Mouse (Mus musculus): ENCODE data around the gene Cyp2d11. TPM values are rescaled to one million over a fixed set of nuclear protein-coding genes. Genes with fewer than 3 reads are reported as not detected.
A peak's percentile ranks its signal among the peaks of the same experiment; 100 is the strongest.
"Not testable (repeated sequence)": the region's sequence is repeated elsewhere in the genome, so short reads cannot be mapped to it uniquely, and the experiment has no call there.

Gene Cyp2d11
- under 1 TPM in 1 of 2 experiments, not detected in 1; 0.27 TPM for total RNA-seq (2021)

DNA sequence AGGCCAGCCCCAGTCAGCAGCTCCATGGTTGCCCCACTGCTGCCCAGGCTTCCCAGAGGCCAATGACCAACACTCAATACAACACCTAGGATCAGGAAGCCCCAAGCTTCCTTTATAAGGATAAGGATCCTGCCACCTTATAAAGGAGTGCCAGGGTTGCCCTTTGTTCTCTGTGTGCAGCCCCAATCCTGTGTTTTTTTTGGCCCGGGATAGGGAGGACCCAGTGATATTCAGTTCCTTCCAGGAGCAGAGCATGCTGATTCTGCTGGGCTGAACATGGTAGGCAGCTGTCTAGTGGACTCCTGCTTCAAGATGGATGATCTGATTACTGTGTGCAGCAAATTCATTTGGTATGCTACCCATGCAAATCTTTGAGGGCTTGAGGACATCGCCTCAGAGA is at the start of gene Cyp2d11:
Cyp2d11 (minus strand) TSS at position 101 of the 400 bp plus-strand sequence.
- intact Hi-C loops (cut with DNase I); DNase-seq (ENCODE audit: low spot score in 2 of 2): not testable (repeated sequence)

DNA sequence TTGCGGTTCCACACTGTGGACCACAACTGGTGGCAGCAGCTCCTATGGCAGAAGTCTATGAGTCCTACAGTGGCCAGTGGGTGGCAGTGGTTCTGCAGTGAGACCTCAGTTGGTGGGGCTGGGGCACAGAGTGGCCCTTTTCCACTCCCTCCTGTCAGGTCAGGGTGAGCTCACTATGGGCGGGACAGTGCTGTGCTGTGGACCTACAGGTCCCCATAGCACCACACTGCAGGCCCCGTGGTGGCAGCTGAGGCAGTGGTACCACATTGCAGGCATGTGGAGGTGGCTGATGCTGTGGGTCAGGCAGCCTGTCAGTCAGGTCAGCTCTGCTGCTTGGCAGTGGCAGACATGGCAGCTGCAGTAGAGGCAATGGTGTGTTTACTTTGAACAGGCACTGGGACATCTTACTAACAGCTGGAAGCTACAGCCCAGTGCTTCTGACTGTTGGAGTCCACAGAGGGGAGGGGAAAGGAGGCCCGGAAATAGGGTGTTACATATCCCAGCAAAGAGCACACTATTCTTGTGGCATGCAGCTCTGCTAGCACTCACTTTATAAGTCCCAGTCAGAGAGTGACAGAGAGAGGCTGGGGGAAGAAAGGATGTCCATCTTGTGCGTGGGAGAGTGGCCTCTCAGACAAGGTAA is 44.3 kb upstream of the Cyp2d11 start:
- intact Hi-C loops (cut with DNase I): no loop called here
- DNase-seq (ENCODE audit: low spot score in 2 of 2): no peak

- intact Hi-C loops (cut with DNase I): no loop called here
- DNase-seq (ENCODE audit: low spot score in 2 of 2): no peak
These were observed 41.8 kb upstream of the Cyp2d11 start for GRCm38 (mm10) chr15:82435606-82436005.

DNA sequence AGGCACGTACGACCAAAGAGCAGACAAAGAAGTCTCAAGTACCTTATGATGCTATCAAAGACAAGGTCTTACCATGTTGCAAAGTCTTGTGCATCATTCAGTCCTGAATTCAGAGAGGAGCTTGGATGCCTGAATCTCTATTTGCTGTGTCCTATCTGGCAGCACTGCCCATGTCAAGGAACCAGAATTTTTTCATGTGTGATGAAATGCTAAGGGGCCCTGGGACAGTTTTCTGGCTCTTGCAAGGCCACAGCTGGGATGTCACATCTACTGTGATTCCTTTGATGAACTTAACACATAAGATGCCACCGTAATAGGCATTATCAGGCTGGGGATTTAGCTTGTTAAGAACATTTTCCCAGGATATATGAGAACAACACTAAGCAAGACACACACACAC is 41.2 kb upstream of the Cyp2d11 start:
- no peak for DNase-seq (ENCODE audit: low spot score in 2 of 2)

GRCm38 (mm10) chr15:82434541-82434940 is 40.7 kb upstream of the Cyp2d11 start:
- intact Hi-C loops (cut with DNase I): no loop called here
- no peak for DNase-seq (ENCODE audit: low spot score in 2 of 2)

More for the DNA sequence above, 41.2 kb upstream of the Cyp2d11 start:
- intact Hi-C loops (cut with DNase I): no loop called here

DNA sequence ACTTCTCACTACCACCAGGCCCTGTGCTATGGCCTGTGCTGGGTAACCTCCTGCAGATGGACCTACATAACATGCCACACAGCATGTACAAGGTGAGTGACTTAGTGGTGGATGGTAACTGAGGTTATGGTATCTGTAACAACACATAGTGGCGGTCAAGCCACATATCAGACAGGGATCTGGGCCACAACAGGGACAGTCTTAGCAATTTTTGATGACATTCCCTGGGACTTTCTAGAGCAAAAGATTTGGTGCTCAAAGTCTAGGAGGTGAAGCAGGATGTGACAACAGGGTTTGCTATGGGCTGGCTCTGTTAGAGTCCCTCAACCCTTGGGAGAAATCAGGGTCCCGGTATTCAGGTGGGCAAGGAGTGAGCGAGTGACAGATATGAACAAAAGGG is 39.8 kb upstream of the Cyp2d11 start:
- DNase-seq (ENCODE audit: low spot score in 2 of 2): no peak
- intact Hi-C loops (cut with DNase I): no loop called here

GRCm38 (mm10) chr15:82433137-82433536 is 39.3 kb upstream of the Cyp2d11 start, which contains the start of gene Cyp2d9:
Gene Cyp2d9, plus strand, starts transcription at chr15:82433437.
- intact Hi-C loops (cut with DNase I): no loop called here
- DNase-seq (ENCODE audit: low spot score in 2 of 2): no peak

- intact Hi-C loops (cut with DNase I): no loop called here
- no peak for DNase-seq (ENCODE audit: low spot score in 2 of 2)
These were observed 29.6 kb upstream of the Cyp2d11 start for GRCm38 (mm10) chr15:82423471-82423870.

GRCm38 (mm10) chr15:82422935-82423334 is 29.1 kb upstream of the Cyp2d11 start:
- no peak for DNase-seq (ENCODE audit: low spot score in 2 of 2)
- intact Hi-C loops (cut with DNase I): no loop called here

DNA sequence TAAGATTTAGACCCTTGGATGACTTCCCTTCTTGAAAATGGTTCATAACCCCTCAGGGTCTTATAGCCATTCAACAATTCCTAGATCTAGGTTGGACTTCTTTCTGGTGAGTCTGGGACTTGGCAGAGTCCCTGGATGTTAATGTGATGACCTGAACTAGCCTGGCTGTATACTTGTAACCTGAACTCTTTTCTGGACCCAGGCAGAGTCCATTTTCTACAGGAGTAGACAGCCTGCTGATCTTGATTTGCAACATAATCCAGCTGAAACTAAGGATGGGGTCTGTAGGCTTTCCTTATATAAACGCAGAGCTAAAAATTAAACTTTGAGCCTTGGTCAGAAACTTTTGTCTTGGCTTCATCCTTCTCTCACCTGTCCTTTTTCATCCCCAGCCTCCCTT is 24.8 kb upstream of the Cyp2d11 start:
- intact Hi-C loops (cut with DNase I): loop anchor here (5.0 kb wide), 2 partner anchors 36 to 151 kb away; partner anchors contain the start of gene Cyp2d22
- DNase-seq (ENCODE audit: low spot score in 2 of 2): no peak

- DNase-seq (ENCODE audit: low spot score in 2 of 2): peak; percentile 62 to 76
- intact Hi-C loops (cut with DNase I): loop anchor here (1.0 to 5.0 kb wide), 3 partner anchors 35 to 150 kb away; partner anchors contain the start of genes Cyp2d22 and Ndufa6
These were observed 23.3 kb upstream of the Cyp2d11 start for GRCm38 (mm10) chr15:82416797-82417789.

GRCm38 (mm10) chr15:82407536-82407935 is 13.7 kb upstream of the Cyp2d11 start:
- intact Hi-C loops (cut with DNase I): no loop called here
- no peak for DNase-seq (ENCODE audit: low spot score in 2 of 2)

DNA sequence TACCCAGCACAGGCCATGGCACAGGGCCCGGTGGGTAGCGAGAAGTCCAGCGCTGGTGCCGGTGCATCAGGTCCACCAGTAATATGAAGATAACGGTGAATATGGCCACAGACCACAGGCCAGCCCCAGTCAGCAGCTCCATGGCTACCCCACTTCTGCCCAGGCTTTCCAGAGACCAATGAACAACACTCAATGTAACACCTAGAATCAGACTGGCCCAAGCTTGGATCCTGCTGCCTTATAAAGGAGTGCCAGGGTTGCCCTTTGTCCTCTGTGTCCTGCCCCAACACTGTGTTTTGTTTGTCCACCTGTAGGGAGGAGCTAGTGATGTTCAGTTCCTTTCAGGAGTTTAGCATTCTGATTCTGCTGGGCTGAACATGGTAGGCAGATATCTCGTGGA is 13.2 kb upstream of the Cyp2d11 start, which contains the start of gene Cyp2d10:
Cyp2d10 (minus strand) TSS at position 215 of the 400 bp plus-strand sequence.
- intact Hi-C loops (cut with DNase I): no loop called here
- DNase-seq (ENCODE audit: low spot score in 2 of 2): no peak

GRCm38 (mm10) chr15:82404163-82404562 is 10.3 kb upstream of the Cyp2d11 start:
- intact Hi-C loops (cut with DNase I): no loop called here

GRCm38 (mm10) chr15:82403606-82404005 is 9.8 kb upstream of the Cyp2d11 start:
- intact Hi-C loops (cut with DNase I): no loop called here

More at GRCm38 (mm10) chr15:82404163-82404562, 10.3 kb upstream of the Cyp2d11 start:
- no peak for DNase-seq (ENCODE audit: low spot score in 2 of 2)

DNA sequence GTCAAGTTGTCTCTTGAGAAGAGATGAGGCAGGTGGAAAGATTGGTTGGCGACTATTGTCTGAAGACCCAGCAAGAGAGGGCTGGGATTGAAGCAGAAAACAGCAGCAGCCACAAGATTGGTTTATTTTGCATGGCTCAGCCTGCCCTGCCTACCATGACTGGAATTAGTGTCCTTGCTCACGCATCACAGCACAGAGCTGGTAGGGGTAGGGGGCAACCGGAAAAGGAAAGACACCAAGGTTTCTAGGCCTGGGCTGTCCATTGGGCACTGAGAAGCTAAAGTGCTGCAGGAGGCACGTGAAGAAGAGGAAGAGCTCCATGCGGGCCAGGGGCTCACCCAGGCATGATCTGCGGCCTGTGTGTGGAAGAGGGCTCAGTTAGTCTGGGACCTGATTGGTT is 8.9 kb upstream of the Cyp2d11 start:
- intact Hi-C loops (cut with DNase I): no loop called here
- DNase-seq (ENCODE audit: low spot score in 2 of 2): no peak

More at GRCm38 (mm10) chr15:82403606-82404005, 9.8 kb upstream of the Cyp2d11 start:
- no peak for DNase-seq (ENCODE audit: low spot score in 2 of 2)

- intact Hi-C loops (cut with DNase I): no loop called here
- no peak for DNase-seq (ENCODE audit: low spot score in 2 of 2)
These were observed 8.3 kb upstream of the Cyp2d11 start for GRCm38 (mm10) chr15:82402106-82402505.

GRCm38 (mm10) chr15:82401516-82401915 is 7.7 kb upstream of the Cyp2d11 start:
- intact Hi-C loops (cut with DNase I): no loop called here
- no peak for DNase-seq (ENCODE audit: low spot score in 2 of 2)

GRCm38 (mm10) chr15:82395955-82396354 is 2.1 kb upstream of the Cyp2d11 start:
- intact Hi-C loops (cut with DNase I); DNase-seq (ENCODE audit: low spot score in 2 of 2): not testable (repeated sequence)

DNA sequence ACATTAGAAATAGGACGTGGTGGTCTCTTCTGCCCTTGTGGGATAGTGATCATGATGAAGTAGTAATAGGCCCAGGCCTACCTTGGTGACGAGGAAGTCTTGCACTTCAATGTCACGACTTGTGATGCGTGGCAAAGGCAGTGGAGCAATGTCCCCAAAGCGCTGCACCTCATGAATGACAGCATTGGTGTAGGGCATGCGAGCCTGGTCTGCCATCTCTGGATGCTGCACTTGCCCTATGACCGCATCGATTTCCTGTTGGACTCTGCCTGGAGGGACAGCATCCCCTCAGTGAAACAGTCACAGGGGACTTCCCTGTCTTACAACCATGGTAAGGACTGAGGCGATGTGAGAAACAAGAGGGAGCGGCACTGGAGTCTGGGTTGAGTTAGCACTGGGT is 3.9 kb downstream of the Cyp2d11 start:
- DNase-seq (ENCODE audit: low spot score in 2 of 2); intact Hi-C loops (cut with DNase I): not testable (repeated sequence)

All from left cerebral cortex, postnatal 36 days (tissue).